In the genomic region with DNA sequence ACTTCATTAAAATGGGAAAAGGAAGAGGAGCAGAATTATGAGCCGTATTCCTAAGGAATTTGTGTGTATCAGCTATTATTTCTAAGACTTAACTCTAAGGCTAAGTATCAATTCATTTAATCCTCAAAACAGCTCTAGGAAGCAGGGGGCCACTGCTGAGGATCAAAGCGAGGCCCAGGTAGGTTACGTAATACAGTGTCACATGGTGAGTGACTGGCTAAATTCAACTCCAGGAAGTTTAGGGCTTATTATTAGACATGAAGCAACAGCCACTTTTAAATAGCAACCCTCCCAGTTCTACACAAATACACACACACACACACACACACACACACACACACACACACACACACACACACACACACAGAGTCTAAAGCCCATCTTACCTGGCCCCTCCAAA, we compare ENCODE assay signal across 23 mouse cellular contexts.
DNase-seq lines count a peak whose midpoint lies in the region; ATAC-seq and TF ChIP-seq lines count a peak whose summit lies in the region.
"Had no signal": no experiment of that assay in that cellular context is flagged by ENCODE, and none has a peak within 500 bp of the region (broad histone marks: within the 10 kb centered on the region; RNA-seq: fewer than 3 reads in every experiment).

No protein-coding gene starts in this region.

- no peaks in the 10 kb centered on the region for H3K36me3 ChIP-seq in liver, postnatal 0 days (replicated peaks; ENCODE audit: insufficient read depth, low read length)
- no peaks in the 10 kb centered on the region for H3K36me3 ChIP-seq in myocyte (ENCODE audit: control insufficient read depth, insufficient read depth)
- H3K36me3 ChIP-seq: forebrain, embryonic 15.5 days; heart, embryonic 15.5 days; hindbrain, embryonic 15.5 days; lung, embryonic 15.5 days; midbrain, embryonic 15.5 days; neural tube, embryonic 13.5 days had no signal

- H3K4me2 ChIP-seq in liver, postnatal 0 days (ENCODE audit: low read depth, low read length): no peak overlapping the region
- no peak overlapping the region for H3K4me2 ChIP-seq in myocyte (ENCODE audit: low read depth)
- H3K4me2 ChIP-seq: forebrain, embryonic 15.5 days; heart, embryonic 15.5 days; hindbrain, embryonic 15.5 days; liver, embryonic 11.5 days; lung, embryonic 15.5 days; midbrain, embryonic 15.5 days; neural tube, embryonic 13.5 days had no signal

- no peak for TF ChIP-seq EP300 in liver, postnatal 0 days (IDR thresholded peaks at IDR 0.05; ENCODE audit: low read depth)

- H3K9ac ChIP-seq in liver, postnatal 0 days (replicated peaks): no peak overlapping the region
- H3K9ac ChIP-seq: forebrain, embryonic 15.5 days; heart, embryonic 15.5 days; hindbrain, embryonic 15.5 days; lung, embryonic 15.5 days; midbrain, embryonic 15.5 days; neural tube, embryonic 13.5 days had no signal

- H3K4me1 ChIP-seq in liver, postnatal 0 days (ENCODE audit: insufficient read depth): no peaks in the 10 kb centered on the region
- H3K4me1 ChIP-seq: forebrain, embryonic 15.5 days; heart, embryonic 15.5 days; hindbrain, embryonic 15.5 days; midbrain, embryonic 15.5 days; neural tube, embryonic 13.5 days had no signal

- H3ac ChIP-seq in myocyte (ENCODE audit: control insufficient read depth, insufficient read length): no peak overlapping the region

- H3K4me3 ChIP-seq in liver, postnatal 0 days (ENCODE audit: low read depth, low read length): no peak overlapping the region
- no peak overlapping the region for H3K4me3 ChIP-seq in myocyte
- H3K4me3 ChIP-seq: forebrain, embryonic 15.5 days; heart, embryonic 15.5 days; hindbrain, embryonic 15.5 days; lung, embryonic 15.5 days; midbrain, embryonic 15.5 days; neural tube, embryonic 13.5 days had no signal

- no peaks in the 10 kb centered on the region for H3K79me2 ChIP-seq in myocyte (ENCODE audit: control insufficient read depth, insufficient read depth)

- TF ChIP-seq CTCF in liver, postnatal 0 days (IDR thresholded peaks at IDR 0.05; ENCODE audit: low read depth): no peak

- TF ChIP-seq POLR2A in myocyte (IDR thresholded peaks at IDR 0.05; ENCODE audit: insufficient read length, low read depth): no peak

- WGBS in liver, postnatal 0 days (ENCODE audit: insufficient replicate concordance): 60% methylated on average over 3 of the region's 3 CpGs

- no peaks in the 10 kb centered on the region for H3K27me3 ChIP-seq in liver, postnatal 0 days (ENCODE audit: insufficient read depth, low read length)
- no peaks in the 10 kb centered on the region for H3K27me3 ChIP-seq in myocyte (ENCODE audit: control insufficient read depth, insufficient read depth, insufficient read length)
- H3K27me3 ChIP-seq: forebrain, embryonic 15.5 days; heart, embryonic 15.5 days; hindbrain, embryonic 15.5 days; lung, embryonic 15.5 days; midbrain, embryonic 15.5 days; neural tube, embryonic 13.5 days had no signal

- ATAC-seq in liver, postnatal 0 days: peak; percentile 56
- peak; percentile 48 to 59; a peak in 2 of 4 replicates for ATAC-seq in hematopoietic stem cell, adult 5-6 weeks (replicated peaks in 1 of 2; ENCODE audit: insufficient read depth in 1 of 2, low FRiP score in 2 of 2, low TSS enrichment in 1 of 2, low read depth in 1 of 2, poor library complexity in 2 of 2, severe bottlenecking in 2 of 2)
- ATAC-seq: activated CD4-positive, CD25-positive, alpha-beta regulatory T cell, adult 4 months; forebrain, embryonic 15.5 days; midbrain, embryonic 15.5 days had no signal

- no peak for DNase-seq in liver, postnatal 0 days
- no peak for DNase-seq in liver
- peak; percentile 18 for DNase-seq in brain, adult 2 months (ENCODE audit: low read depth, low spot score)
- no peak for DNase-seq in layer of hippocampus, adult 18-20 months (ENCODE audit: low spot score in 2 of 2)
- no peak for DNase-seq in embryo, embryonic 11 days
- DNase-seq: adrenal gland, adult 8-10 months; cerebellum, adult 18-20 months; cerebellum, postnatal 25 days; gastrocnemius, postnatal 36 days; heart, postnatal 36 days; left cerebral cortex, postnatal 4 days; retina, postnatal 1 day; thymus, postnatal 14 days had no signal

- no peak overlapping the region for H3K27ac ChIP-seq in liver, postnatal 0 days (ENCODE audit: low read depth)
- H3K27ac ChIP-seq: forebrain, embryonic 15.5 days; heart, embryonic 15.5 days; hindbrain, embryonic 15.5 days; lung, embryonic 15.5 days; midbrain, embryonic 15.5 days; neural tube, embryonic 13.5 days had no signal

- no peaks in the 10 kb centered on the region for H3K9me3 ChIP-seq in liver, postnatal 0 days (ENCODE audit: low read length)
- H3K9me3 ChIP-seq: forebrain, embryonic 15.5 days; heart, embryonic 15.5 days; hindbrain, embryonic 15.5 days; lung, embryonic 15.5 days; midbrain, embryonic 15.5 days; neural tube, embryonic 13.5 days had no signal

TF ChIP-seq in myocyte, 11 proteins besides CTCF, POLR2A, EP300 and RAD21:
- TF ChIP-seq MAX (IDR thresholded peaks at IDR 0.05; ENCODE audit: low read depth) (no peak), CEBPB (IDR thresholded peaks at IDR 0.05; ENCODE audit: insufficient read depth, poor library complexity, severe bottlenecking) (0 out of 2 replicates have a peak, but pooled peaks have one; percentile 7)
